Mouse (Mus musculus): ENCODE results near the gene Zfp473.

- peak; percentile 34; the same call in 1 of the 2 replicates for TF ChIP-seq POLR2A (IDR thresholded peaks at IDR 0.05; ENCODE audit: borderline replicate concordance, control insufficient read depth, low read depth, low read length)
- peak; percentile 82 for TF ChIP-seq CTCF (IDR thresholded peaks at IDR 0.05; ENCODE audit: control insufficient read depth, insufficient read depth, low read length)
Measured at GRCm38 (mm10) chr7:44745076-44745475, 5.8 kb downstream of the Zfp473 start.

Data from bone marrow, adult 2 months (tissue).